Mouse (Mus musculus) cerebellum, adult (tissue): ENCODE results near the gene Grm7.

ENCODE experiments used
- ATAC-seq: cut with Nextera tagmentation; 2 replicates; pipeline ENCODE4 v1.9.2; 2017; ENCODE audit warnings: mild to moderate bottlenecking, moderate library complexity, mixed read lengths; ENCODE audit not compliant: insufficient number of reproducible peaks, low FRiP score, low TSS enrichment

The Grm7 gene

DNA sequence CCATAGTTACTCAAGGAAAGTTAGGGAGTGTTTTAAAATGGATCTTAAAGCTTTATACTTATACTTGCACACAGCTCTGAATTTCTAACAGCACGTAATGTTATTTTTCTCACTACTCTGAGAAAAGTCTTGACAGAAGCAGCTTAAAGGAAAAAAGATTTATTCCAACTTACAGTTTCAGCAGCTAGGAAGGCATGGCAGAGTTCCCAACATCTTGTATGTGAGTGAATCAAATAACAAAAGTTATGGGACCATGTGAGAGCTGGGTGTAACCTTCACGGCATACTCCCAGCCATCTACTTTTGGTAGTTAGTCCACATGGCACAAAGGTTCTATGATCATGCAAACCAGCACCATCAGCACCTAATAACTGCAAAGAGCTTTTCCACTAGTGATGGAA lies 172.9 kb downstream of the Grm7 start:
- ATAC-seq = no peak

DNA sequence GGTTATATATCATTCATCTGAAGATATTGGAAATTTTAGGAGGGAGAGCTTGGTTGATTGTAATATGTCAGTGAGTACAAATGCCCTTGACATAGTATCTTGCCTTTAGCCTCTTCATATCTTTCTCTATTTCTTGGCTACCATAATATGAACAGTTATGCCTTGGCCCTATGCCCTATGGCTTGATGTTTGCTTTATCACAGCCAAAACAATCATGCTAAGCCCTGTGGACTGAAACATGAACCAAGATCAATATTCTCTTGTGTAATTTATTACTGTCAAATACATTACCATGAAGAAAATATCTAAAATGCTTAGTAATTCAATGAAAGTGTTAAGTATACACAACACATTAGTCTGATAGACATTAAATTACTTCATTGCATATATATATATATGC lies 222.9 kb downstream of the Grm7 start:
- no peak for ATAC-seq

DNA sequence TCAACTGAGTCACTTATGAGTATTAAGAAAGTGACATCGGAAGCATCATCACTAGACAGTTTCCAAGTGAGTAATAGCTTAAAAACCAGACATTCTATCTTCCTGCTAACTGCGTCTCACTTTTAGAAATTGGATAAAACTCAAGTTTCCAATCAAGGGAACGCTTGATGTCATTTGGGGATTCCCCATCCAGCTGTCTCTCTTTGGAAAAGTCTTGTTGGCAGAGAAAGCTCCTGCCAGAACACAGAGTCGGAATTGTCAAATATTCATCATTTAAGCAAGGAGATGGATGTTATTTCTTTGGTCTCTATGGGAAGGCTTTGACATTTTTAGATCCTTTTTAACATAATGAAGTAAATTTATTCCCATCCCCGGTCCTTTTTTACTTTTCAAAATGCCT lies 336.6 kb downstream of the Grm7 start:
- no peak for ATAC-seq

DNA sequence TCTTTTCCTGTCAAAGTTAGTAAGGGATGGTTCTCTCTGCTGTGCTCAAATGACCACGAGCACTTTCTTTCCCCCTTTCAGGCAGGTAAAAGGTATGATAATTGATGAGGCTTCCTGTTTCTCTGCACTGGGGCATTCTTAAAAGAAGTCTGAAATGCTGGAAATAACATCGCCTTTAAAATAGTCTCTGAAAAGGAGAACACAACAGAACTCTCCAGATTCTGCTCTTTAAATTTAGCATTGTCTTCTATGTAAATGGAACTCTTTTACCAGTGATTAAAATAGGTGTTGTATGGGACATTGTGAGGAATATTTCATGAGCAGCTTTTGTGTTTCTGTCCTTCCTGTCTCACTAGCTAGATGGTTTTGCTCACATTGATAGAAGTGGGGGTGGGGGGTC lies 393.7 kb downstream of the Grm7 start:
- ATAC-seq = no peak

DNA sequence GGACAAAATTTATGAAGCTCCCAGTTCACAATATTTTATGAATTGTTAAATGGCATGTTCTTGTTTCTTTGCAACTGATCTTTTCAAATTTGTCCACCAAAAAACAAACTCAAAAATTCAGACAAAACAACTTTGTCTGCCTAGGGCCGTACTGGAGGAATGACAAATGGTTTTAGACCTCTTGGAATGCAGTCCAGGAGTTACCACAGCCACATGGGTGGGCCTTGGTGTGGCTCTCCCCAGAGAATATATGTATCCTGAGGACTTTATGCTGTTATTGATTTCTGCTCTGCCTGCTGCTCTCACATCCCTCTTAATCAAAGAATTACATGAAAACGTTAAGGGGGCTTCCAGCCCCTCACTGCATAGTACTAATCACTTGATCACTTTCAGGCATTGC lies 400.5 kb downstream of the Grm7 start:
- no peak for ATAC-seq

DNA sequence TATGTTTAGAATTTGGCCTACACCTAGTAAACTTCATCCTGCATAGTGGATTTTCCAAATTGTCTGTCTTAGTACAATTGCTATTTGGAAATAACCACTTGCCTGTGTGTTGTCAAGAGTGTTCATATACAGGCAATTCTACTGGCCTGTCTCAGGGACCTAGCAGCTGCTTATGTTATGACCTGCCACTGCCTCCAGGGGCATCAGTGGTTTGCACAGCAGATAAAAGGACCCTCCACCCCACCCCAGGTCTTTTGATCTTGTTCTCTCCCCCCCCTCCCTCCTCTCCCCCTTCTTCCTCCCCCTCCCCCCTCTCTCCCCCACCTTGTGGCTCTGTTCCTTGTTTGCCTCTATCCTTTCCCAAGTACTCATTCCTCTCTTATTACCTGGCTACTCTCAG lies 403.9 kb downstream of the Grm7 start:
- no peak for ATAC-seq

DNA sequence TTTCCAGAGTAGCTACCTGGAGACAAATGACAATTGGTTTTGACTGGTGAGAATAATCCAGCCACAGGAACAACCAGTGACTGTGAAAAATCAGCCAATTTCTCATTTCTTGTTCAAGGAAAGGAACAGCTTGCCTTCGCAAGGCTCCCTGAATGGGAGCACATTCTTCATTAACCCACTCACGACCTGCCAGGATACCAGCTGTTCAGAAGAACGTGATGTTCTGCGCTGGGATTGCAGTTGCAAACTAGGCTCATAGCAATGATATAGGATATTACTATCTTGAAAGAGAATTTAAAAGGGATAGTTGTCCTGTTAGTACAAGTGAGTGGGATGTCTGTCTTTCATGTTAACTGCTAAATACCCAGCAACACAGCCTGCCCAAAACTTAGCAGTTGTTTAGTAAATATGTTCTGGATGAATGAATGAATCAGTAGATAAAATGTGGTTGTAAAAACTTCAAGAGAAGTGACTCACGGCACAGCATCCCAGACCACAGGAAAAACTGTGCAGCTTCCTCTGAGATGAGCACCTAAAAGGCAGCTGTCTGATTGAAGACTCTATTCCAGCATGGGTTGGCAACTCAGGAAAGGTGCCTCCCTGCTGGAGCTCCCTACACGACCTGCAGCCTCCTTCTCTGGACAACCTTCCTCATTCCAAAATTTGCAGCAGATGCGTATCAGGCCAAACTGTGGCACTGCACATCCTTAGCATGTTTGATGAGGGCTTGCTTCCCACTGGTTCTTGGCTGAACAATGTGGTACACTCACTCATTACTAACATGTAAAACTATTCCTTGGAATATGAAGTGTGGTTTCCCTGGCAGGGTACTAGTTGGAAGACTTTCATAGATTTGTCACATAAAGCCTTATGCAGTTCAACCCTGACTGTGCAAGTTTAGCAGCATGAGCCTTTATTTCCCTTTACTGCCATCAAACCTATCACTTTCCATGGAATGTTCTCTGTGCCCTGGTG lies 408.9 kb downstream of the Grm7 start:
- ATAC-seq = no peak

DNA sequence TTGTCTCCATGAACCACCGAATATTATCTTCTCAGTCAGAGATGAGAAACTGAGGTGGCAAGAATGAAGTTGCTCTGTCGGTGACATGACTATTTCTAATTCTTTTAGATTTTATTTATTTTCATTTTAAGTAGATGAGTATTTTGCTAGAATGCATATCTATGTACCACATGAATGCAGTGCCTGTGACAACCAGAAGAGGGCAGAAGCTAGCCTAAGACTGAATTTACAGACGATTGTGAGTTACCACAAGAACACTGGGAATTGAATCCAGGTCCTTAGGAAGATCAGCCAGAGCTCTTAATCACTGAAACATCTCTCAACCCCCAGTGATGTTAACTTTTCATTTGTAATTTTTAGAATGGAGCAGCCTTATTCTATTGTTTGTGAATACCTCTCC lies 412.4 kb downstream of the Grm7 start:
- ATAC-seq = no peak

DNA sequence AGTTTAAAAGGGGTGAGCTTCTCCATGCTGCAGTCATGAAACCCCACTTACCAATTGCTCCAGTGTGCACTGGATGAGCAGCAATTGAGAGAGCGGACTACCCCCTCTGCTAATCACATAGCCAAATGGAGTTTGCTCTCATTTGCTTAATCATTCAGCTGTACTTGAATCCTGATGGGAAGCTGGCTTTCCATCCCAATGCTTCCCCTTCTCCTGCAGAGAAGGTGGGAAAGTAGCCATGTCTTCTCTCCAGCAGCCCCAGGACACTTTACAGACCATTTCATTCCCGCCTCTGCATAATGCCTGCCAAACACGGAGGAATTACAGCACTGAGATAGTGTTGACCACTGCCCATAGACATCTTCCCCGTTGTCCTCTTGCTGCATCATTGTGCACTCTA lies 414.6 kb downstream of the Grm7 start:
- ATAC-seq = no peak

DNA sequence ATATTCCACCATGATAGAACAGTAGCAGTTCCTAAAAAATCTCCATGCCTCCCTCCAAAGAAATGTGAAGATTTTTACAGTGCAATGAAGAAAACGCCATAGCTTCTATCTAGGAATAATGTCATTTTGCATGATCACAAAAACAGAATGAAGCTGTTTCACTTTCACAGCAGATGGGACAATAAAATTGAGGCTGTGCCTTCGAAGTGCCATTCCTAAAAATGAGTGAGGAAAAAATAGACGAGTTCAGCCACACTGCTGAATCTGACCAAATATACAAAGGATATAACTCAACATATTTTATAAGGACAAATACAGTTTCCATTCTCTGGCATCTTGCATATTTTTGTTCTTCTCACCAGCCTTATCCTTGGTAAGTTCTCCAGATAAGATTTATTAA lies 439.2 kb downstream of the Grm7 start:
- no peak for ATAC-seq

DNA sequence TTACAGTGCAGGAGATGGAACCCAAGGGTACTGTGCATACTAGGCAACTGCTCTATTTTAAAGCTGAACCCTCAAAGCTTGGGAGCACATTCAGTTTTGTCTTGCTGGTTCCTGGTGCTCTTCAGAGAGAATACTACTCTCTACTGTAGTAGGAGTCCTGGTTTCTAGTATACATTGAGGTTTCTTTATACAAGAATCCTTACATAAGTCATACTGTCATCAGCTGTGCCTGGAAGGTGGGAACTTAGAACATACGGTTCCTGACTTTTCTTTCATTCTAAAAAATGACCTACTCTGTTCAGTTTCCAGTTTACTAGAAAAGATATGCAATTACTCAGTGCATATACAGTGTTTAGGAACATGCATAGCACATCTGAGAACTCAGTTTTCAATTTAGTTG lies 449.4 kb downstream of the Grm7 start:
- no peak for ATAC-seq

DNA sequence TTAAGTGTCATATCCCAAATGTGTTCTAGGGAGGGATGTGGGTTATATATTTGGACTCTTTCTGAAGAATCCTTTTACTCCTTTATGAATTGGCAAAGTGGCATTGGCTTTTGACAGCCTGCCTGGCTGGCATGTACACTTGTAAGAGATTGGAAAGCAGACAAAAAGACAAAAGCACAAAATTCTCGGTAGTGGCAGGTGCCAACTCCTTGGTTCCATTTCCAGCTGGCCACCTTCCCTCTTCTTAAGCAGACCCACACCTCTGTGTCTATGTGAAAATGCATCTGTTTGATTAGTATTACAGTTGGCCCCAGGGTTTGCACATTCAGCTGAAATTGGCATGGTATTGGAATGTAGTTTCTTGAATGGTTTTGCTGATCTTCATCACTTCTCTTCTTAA lies 460.1 kb downstream of the Grm7 start:
- no peak for ATAC-seq

DNA sequence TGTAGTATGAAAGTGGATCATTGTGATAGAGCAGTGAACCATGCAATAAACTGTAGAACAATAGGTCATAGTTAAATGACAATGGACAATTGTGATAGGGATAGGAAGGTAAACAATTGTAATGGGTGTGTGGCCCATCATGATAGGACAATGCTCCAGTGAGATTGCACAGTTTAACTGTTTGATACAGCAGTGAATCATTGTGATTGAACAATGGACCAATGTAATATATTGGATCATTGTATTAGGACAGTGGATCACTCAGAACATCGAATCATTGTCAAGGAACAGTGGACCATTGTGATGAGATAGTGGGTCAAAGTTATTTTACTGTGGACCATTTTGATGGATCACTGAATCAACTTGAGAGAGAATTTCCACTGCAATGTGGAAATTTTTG lies 515.7 kb downstream of the Grm7 start:
- no peak for ATAC-seq

DNA sequence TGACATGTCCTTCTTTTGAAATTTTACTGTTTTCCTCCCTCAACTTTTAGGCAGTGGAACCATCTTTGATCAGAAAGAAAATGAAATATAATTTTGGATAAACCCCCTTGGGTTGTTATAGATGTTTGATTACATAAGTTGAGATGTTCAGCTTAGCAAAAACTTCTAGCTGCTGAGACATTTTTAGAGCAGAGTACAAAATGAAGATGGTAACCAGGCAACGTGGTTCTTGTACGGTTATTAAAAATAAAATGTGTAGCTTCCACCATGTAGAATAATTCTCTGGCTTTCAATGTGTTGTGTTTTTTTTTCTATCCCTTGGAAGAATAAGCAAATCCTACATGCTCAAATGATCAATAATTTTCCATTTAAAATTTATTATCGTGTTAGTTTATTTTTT lies 550.0 kb downstream of the Grm7 start:
- no peak for ATAC-seq

DNA sequence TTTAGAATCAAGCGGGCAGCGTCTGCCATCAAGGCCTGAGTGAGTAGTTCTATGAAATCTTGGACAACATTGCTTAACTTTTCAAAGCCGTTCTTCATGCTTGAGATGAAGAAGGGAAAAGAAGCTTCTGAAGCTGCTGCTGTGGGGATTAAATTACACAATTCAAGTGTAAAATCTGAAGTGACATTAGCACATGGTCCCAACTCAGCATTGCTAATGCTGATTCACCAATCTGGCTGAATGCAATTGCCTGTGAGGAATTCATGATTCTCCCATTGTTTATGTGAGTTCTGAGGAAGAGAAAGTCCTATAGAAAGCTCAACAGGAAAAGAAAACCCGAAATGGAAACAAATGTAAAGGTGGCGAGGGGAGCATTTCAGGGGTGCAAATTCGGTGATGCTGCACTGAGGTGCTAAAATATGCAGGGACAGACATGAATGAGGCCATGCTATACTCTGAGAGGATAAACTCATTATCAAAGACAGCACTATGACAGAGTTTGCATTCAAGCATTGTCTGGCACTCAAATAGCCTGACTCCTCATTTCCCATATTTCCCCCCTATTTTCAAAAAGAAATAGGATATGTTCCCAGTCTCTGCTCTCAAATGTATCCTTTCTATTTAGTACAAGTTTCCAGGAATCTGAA lies 575.8 kb downstream of the Grm7 start:
- ATAC-seq = no peak

DNA sequence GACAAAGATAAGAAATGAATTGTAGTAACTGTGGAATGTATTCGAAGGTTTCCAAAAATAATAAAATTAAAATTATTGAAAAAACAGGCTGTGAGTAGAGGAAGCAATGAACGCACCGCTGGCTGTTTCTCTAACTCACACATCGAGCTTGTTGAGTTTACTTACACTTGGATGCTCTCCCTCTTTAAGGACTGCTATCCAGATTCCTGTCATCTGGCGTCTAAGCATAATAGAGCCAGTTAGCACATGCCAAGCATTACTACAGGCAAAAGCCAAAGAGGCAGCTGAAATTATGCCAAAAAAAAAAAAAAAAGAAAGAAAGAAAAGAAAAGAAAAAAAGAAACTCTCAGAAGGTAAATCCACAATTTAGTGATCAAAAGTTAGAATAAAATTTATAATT lies 609.8 kb downstream of the Grm7 start:
- no peak for ATAC-seq

DNA sequence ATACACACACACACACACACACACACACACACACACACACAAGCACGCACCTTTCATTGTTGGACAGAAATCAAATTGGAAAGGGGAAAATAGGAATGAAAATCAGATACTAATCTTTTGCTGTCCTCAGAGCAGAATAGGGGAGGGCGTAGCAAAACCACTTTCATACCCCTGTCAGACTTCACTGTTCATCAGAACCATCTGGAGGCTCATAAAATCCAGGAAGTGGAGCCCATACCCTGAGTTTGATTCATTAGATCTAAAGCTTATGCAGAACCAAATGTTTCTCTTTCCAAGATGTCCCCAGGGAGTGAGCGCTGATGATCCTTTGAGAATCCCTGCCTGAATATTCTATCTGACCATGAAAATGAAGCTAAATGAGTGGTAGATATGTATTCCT lies 611.6 kb downstream of the Grm7 start:
- ATAC-seq = no peak

DNA sequence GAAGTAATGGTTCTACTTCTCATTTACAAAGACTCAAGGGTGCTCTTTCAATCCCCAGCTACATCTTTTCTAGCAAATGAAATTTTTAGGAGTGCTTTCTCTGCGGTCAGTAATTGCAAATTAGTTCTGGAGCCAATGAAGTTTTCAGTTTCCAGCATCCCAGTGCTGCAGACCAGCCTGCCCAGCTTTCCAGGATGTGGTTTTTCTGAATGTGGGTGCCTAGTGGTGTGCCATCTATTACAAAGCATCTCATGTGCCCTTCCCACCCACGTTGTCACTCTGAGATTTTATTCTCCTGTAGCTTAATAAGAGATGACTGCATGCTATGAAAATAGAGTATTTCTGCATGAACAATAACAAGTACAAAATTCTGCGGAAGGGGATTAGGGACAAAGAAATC lies 612.9 kb downstream of the Grm7 start:
- no peak for ATAC-seq

DNA sequence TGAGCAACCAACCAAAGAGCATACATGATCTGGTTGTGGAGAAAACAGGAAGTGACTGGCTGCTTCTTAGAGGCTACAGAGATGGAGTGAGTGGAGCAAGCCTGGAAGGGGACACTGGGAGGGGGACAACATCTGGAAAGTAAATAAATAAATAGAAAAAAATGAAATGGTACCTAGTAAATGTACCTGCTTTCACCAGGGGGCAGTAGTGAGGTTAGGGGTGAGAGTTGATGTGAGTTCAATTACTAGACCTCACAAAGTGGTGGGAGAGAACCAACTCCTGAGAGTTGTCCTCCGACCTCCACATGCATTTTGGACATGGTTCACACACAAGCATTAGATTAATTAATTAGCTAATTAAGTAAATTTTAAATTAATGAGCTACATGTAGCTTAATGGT lies 615.8 kb downstream of the Grm7 start:
- ATAC-seq = no peak

DNA sequence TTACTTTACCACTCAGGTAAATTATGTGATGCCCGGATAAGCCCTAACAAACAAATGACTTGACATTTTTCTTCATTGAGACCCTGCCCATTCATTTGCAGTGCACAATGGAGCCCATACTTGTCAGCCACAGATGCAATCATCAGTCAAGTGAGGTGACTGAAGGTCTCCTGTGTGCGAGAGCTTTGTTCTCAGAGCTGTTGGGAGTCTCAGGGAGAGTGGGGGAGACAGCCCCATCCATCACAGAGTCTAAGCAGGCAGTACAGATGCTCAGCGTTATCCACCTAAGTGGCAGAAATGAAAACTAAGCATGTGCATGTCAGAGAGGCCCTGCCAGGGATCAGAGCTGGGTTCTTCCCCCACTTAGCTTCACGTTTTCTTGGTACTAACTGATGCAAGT lies 631.3 kb downstream of the Grm7 start:
- ATAC-seq = no peak

DNA sequence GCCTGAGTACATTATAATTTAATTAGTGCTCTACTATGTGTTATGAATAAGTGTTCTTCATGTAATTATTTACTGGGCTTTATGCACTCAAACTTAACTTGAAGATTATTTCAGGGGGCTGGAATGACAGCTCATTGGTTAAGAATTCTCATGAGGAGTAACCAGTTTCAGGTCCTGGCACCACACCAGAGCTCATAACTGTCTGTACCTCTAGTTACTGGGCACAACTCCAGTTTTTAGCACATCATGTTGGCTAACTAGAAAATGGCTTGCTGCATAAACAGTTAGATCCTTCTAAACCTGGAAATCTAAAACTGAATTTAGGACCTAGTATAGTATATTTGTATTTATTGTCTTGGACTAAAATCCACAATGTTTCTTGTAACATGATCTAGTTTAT lies 633.1 kb downstream of the Grm7 start:
- ATAC-seq = no peak

DNA sequence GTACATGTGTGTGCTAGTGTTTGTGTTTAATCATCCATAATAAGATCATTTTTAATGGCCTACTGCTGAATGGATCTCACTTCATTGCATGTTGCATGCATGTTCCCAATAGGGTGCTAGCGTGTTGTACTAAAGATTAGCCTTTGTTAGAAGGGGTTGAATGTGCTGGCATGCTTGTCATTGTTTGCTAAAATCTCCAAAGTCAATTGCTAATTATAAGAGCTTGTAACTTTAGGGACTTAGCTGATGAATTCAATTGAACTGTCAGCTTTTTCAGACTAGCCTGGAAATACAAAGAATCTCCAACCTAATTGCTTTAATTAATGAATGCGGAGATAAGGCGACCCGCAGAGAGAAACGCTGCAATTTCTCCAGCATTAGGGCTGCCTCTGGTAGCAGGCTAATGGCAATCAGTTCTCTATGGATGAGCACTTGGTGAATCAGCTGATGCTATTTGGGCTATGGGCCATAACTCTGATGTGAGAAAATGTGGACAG lies 648.2 kb downstream of the Grm7 start:
- ATAC-seq = no peak
